ENCODE assay signal across 16 mouse cellular contexts in the genomic region with DNA sequence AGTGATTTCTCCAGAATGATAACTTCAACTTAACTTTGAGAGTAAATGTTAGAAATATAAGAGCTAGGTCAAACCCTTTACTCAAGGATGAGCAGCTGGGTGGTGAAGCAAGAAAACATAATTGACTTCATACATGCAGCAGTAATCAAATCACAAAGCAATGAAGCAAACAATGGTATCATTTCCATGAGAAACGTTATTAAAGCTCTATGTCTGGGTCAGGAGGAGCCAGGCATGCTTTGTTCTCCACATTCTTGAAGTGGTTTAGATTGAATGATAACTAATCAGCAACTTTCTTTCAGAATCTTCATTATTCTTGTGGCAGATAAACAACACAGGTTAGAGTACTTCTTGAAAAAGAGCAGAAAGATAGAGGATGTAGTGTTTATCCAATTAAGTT.
"Had no signal": no experiment of that assay in that cellular context is flagged by ENCODE, and none has a peak within 500 bp of the region (broad histone marks: within the 10 kb centered on the region; RNA-seq: fewer than 3 reads in every experiment).

No protein-coding gene starts in this region.

- H3K36me3 ChIP-seq: neural tube, embryonic 12.5 days; neural tube, embryonic 13.5 days; neural tube, embryonic 15.5 days; stomach, embryonic 15.5 days had no signal

- H3K4me1 ChIP-seq: neural tube, embryonic 12.5 days; neural tube, embryonic 13.5 days; neural tube, embryonic 15.5 days; stomach, embryonic 15.5 days had no signal

- DNase-seq: right cerebral cortex, adult 18-20 months; right cerebral cortex, postnatal 14 days; right cerebral cortex, postnatal 25 days; right cerebral cortex, postnatal 4 days; spleen, adult 18-20 months; thymus, adult 18-20 months; thymus, adult 2 months; thymus, postnatal 14 days; thymus, postnatal 25 days; thymus, postnatal 36 days; thymus, postnatal 4 days had no signal

- H3K9me3 ChIP-seq: neural tube, embryonic 12.5 days; neural tube, embryonic 13.5 days; neural tube, embryonic 15.5 days; stomach, embryonic 15.5 days had no signal

- H3K27me3 ChIP-seq: neural tube, embryonic 12.5 days; neural tube, embryonic 13.5 days; neural tube, embryonic 15.5 days; stomach, embryonic 15.5 days had no signal

- H3K4me3 ChIP-seq: neural tube, embryonic 12.5 days; neural tube, embryonic 13.5 days; neural tube, embryonic 15.5 days; stomach, embryonic 15.5 days had no signal

- H3K9ac ChIP-seq: neural tube, embryonic 12.5 days; neural tube, embryonic 13.5 days; neural tube, embryonic 15.5 days; stomach, embryonic 15.5 days had no signal

- H3K4me2 ChIP-seq: neural tube, embryonic 12.5 days; neural tube, embryonic 13.5 days; neural tube, embryonic 15.5 days; stomach, embryonic 15.5 days had no signal

- H3K27ac ChIP-seq: neural tube, embryonic 12.5 days; neural tube, embryonic 13.5 days; neural tube, embryonic 15.5 days; stomach, embryonic 15.5 days; stomach, postnatal 0 days had no signal
